Mouse (Mus musculus) neural tube, embryonic 15.5 days (tissue): ENCODE data around the gene Gm10912. TPM values are rescaled to one million over a fixed set of nuclear protein-coding genes. Genes with fewer than 3 reads are reported as not detected.
"Not testable (repeated sequence)": the region's sequence is repeated elsewhere in the genome, so short reads cannot be mapped to it uniquely, and the experiment has no call there.

Source experiments
- ATAC-seq: fragments of 200-750 bp; cut with Nextera tagmentation; 2 replicates; pipeline ENCODE4 v1.8.0; 2017; ENCODE audit warnings: mild to moderate bottlenecking, moderate TSS enrichment, moderate library complexity; ENCODE audit not compliant: low FRiP score
- H3K27ac ChIP-seq: fragments of 300-500 bp; sonication (generic); replicated peaks from 2 replicates; pipeline ENCODE4 v1.5.1; 2015; ENCODE audit warnings: mild to moderate bottlenecking, inconsistent platforms
- H3K27me3 ChIP-seq: fragments of 300-500 bp; sonication (generic); replicated peaks from 2 replicates; pipeline ENCODE4 v1.6.1; 2015; ENCODE audit warnings: inconsistent platforms
- H3K36me3 ChIP-seq: fragments of 300-500 bp; sonication (generic); 2 replicates; pipeline ENCODE4 v1.6.1; 2015; ENCODE audit warnings: inconsistent platforms
- H3K4me1 ChIP-seq: fragments of 300-500 bp; sonication (generic); 2 replicates; pipeline ENCODE4 v1.6.1; 2015; ENCODE audit warnings: inconsistent platforms
- H3K4me2 ChIP-seq: fragments of 300-500 bp; sonication (generic); 2 replicates; pipeline ENCODE4 v1.6.1; 2015; ENCODE audit warnings: inconsistent platforms, mild to moderate bottlenecking, moderate library complexity
- H3K4me3 ChIP-seq: fragments of 300-500 bp; sonication (generic); replicated peaks from 2 replicates; pipeline ENCODE4 v1.5.1; 2015; ENCODE audit warnings: mild to moderate bottlenecking, inconsistent platforms
- H3K9ac ChIP-seq: fragments of 300-500 bp; sonication (generic); replicated peaks from 2 replicates; pipeline ENCODE4 v1.6.1; 2015; ENCODE audit warnings: mild to moderate bottlenecking, inconsistent platforms
- H3K9me3 ChIP-seq: fragments of 300-500 bp; sonication (generic); replicated peaks from 2 replicates; pipeline ENCODE4 v1.6.1; 2016; ENCODE audit warnings: inconsistent platforms
- WGBS: fragments of 180-500 bp; shearing (Covaris S2); methylation state at CpG from one replicate; pipeline ENCODE4 v1.1.7; 2015; ENCODE audit warnings: mixed read lengths; 5-methylcytosine and 5-hydroxymethylcytosine counted together
- polyA plus RNA-seq: library from polyadenylated mRNA; unstranded; fragments of >200 nt; fragmentation: Nextera tagmentation; extraction: Ambion mirVana; gene quantifications from 2 replicates; pipeline ENCODE4 v1.2.1, GENCODE M21; 2015

The Gm10912 gene
- polyA plus RNA-seq, 1 experiment from 2014 or later: not detected

DNA sequence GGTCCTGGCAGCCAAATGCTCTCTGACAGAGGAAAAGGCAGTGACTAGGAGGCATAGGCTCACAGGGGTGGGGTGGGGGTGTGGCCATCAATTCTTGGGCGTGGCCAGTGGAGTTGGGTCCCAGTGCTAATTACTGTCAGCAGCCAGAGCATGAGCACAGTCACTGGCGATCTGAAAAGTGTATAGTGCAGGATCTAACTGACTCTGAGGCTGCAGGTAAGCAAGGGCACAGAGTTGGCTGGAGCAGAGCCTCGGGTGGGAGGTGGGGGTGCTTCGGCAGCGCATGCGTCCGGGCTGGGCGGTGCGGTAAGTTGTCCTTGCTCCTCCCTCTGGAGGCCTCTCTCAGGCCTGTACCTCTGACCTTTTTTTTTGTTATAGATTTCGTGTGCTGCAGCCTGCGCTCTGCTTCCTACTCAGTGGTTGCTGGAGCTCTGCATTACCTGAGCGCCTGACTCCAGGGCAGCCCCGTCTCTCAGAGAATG, 4.1 kb downstream of the Gm10912 start, which contains the start of gene Cd59b:
Gene Cd59b (plus strand): TSS at position 146 of the 482 bp plus-strand sequence.
- Histone ChIP-seq H3K36me3 (no peaks in the 10 kb centered on the region), H3K4me1 (peaks cover 9% of the 10 kb centered on the region), H3K4me2 (peak within 1 kb of the TSS; percentile 62), H3K27me3 (no peaks in the 10 kb centered on the region), H3K27ac (no peak within 1 kb of the TSS), H3K9me3 (no peaks in the 10 kb centered on the region), H3K4me3 (peak within 1 kb of the TSS; percentile 39), H3K9ac (0 out of 2 replicates have a peak within 1 kb of the TSS, but pooled peaks have one; percentile 5)
- 8% methylated on average over 13 of the region's 13 CpGs for WGBS
- peak; percentile 83 for ATAC-seq

- H3K36me3 ChIP-seq, H3K27me3 ChIP-seq, H3K27ac ChIP-seq, H3K4me2 ChIP-seq, H3K9ac ChIP-seq, H3K4me3 ChIP-seq, H3K4me1 ChIP-seq, ATAC-seq, H3K9me3 ChIP-seq: not testable (repeated sequence)
- WGBS: 79% methylated on average over 5 of the region's 5 CpGs
These were observed 12.7 kb downstream of the Gm10912 start for GRCm38 (mm10) chr2:104078285-104078684.

GRCm38 (mm10) chr2:104081436-104082050, 15.9 kb downstream of the Gm10912 start:
- not testable (repeated sequence) for ATAC-seq, H3K9ac ChIP-seq
- WGBS: no CpG with 5 or more reads among the region's 1 CpGs

GRCm38 (mm10) chr2:104082474-104082873, 16.8 kb downstream of the Gm10912 start:
- Histone ChIP-seq H3K4me3 (no peak overlapping the region), H3K27ac (no peak overlapping the region), H3K9me3 (no peaks in the 10 kb centered on the region), H3K4me1 (no peaks in the 10 kb centered on the region), H3K36me3 (no peaks in the 10 kb centered on the region), H3K4me2 (no peak overlapping the region), H3K27me3 (no peaks in the 10 kb centered on the region), H3K9ac (no peak overlapping the region)
- ATAC-seq: no peak

More at GRCm38 (mm10) chr2:104081436-104082050, 15.9 kb downstream of the Gm10912 start:
- H3K4me3 ChIP-seq, H3K4me1 ChIP-seq, H3K36me3 ChIP-seq, H3K9me3 ChIP-seq, H3K27me3 ChIP-seq, H3K4me2 ChIP-seq, H3K27ac ChIP-seq: not testable (repeated sequence)

DNA sequence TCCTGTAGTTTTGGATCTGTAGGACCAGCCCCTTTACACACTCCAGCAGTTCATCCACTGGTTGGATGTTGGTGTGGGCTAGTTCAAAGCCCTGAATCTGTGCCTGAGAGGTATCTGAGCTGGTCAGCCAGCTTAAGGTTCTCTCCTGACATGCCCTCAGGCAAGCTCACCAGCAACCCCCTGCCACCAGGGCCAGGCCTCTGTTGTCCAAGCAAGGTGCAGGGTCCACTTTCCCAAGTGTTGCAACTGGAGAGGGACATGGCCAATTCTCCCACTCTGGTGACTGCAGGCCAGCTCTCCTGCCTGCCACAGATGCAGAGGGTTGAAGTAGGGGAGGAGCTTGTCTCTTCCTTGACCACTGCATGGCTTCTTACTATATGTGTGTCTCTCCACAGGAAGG, 18.4 kb downstream of the Gm10912 start:
- H3K9me3 ChIP-seq, H3K9ac ChIP-seq, H3K4me2 ChIP-seq, H3K4me1 ChIP-seq, ATAC-seq, H3K27ac ChIP-seq, H3K27me3 ChIP-seq, H3K36me3 ChIP-seq, H3K4me3 ChIP-seq: not testable (repeated sequence)

- H3K27ac ChIP-seq, H3K4me2 ChIP-seq, ATAC-seq, H3K27me3 ChIP-seq, H3K4me3 ChIP-seq, H3K4me1 ChIP-seq, H3K9ac ChIP-seq, H3K9me3 ChIP-seq, H3K36me3 ChIP-seq: not testable (repeated sequence)
- 91% methylated on average over 1 of the region's 1 CpGs for WGBS
These were observed 21.9 kb downstream of the Gm10912 start for GRCm38 (mm10) chr2:104087562-104087961.

DNA sequence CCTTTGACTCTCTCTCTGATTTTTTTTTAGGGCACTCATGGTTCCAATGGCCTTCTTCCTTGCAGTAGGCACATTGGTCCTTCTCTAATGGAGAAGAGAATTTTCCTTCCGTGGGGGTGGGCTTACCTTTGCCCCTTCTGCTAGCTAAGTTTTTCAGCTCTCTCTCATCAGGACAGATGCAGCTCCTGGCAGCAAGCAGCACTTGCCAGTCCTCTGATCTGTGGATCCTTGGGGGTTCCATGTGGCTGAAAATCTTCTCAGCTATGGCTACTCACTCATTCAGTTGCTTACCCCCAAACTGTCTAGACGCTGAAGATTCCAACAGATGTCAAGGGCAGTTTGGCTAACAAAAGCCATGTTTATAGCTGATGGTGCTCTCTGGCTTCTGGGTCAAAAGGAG, 27.7 kb downstream of the Gm10912 start:
- Histone ChIP-seq H3K9me3 (no peaks in the 10 kb centered on the region), H3K36me3 (no peaks in the 10 kb centered on the region), H3K4me3 (no peak overlapping the region), H3K4me2 (no peak overlapping the region), H3K27ac (no peak overlapping the region), H3K9ac (no peak overlapping the region), H3K4me1 (peaks cover 10% of the 10 kb centered on the region; the same call in 1 of the 2 replicates), H3K27me3 (no peaks in the 10 kb centered on the region)
- no peak for ATAC-seq
- WGBS: 78% methylated on average over 2 of the region's 2 CpGs

DNA sequence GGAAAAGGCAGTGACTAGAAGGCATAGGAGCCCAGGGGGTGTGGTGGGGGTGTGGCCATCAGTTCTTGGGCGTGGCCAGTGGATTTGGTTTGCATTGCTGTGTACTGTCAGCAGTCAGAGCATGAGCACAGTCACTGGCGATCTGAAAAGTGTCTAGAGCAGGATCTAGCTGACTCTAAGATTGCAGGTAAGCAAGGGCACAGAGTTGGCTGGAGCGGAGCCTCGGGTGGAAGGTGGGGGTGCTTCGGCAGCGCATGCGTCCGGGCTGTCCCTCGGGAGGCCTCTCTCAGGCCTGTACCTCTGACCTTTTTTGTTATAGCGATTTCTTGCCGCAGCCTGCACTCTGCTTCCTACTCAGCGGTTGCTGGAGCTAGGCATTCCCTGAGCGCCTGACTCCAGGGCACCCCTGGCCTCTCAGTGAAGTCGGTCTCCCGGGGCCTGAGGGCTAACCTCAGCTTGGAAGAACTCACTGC, 30.2 kb downstream of the Gm10912 start, which contains the start of gene Cd59a:
Gene Cd59a (plus strand): TSS at position 61 of the 473 bp plus-strand sequence.
- H3K9ac ChIP-seq: peak within 1 kb of the TSS; percentile 30
- peak within 1 kb of the TSS; percentile 56 for H3K4me2 ChIP-seq
- H3K4me1 ChIP-seq: peaks cover 10% of the 10 kb centered on the region; the same call in 1 of the 2 replicates
- peak within 1 kb of the TSS; percentile 43 for H3K4me3 ChIP-seq
- no peaks in the 10 kb centered on the region for H3K27me3 ChIP-seq
- 6% methylated on average over 15 of the region's 15 CpGs for WGBS
- no peaks in the 10 kb centered on the region for H3K9me3 ChIP-seq
- ATAC-seq: peak; percentile 90
- no peaks in the 10 kb centered on the region for H3K36me3 ChIP-seq
- peak within 1 kb of the TSS; percentile 57 for H3K27ac ChIP-seq

DNA sequence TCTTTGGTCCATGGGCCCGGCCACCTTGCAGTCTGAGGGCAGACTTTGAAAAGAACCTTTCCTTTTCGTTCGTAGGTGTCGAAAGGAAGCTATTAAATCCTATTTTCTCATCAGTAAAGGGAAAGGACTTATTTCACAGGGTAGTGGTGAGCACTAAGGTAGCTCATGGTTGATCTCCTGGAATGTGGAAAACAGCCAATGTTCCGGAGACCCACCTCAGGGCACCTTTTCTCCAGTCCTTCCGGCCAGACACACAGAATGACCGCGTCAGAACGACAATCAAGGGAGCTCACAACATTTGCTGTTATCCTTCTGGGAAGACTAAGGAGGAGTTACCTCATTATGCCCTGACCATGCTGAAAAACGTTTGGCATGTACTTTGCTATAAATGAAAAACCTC, 30.6 kb downstream of the Gm10912 start:
- ATAC-seq: 0 out of 2 replicates have a peak, but pooled peaks have one; percentile 12
- no peaks in the 10 kb centered on the region for H3K36me3 ChIP-seq
- peak overlapping the region; percentile 57 for H3K27ac ChIP-seq
- peak overlapping the region; percentile 56 for H3K4me2 ChIP-seq
- H3K4me1 ChIP-seq: peaks cover 10% of the 10 kb centered on the region; the same call in 1 of the 2 replicates
- WGBS: 41% methylated on average over 10 of the region's 10 CpGs
- H3K27me3 ChIP-seq: no peaks in the 10 kb centered on the region
- H3K9ac ChIP-seq: peak overlapping the region; percentile 30
- H3K4me3 ChIP-seq: peak overlapping the region; percentile 43
- H3K9me3 ChIP-seq: no peaks in the 10 kb centered on the region

DNA sequence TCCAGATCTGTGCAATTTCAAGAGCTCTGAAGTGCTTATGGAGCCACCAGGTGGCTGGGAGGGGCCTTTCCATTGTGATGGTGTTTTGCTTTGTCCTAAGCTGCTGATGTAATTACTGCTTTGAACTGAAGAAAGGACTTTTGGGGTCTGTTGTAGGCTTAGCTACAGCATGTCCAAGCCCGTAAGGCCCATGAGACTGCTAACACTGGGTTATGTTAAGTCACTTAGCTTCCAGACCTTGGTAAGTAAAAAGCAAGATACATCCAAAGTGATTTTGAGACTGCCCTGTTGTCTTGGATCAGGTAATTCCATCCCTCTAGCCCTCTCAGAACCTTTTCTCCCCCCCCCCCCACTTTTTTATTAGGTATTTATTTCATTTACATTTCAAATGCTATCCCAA, 31.2 kb downstream of the Gm10912 start:
- not testable (repeated sequence) for H3K36me3 ChIP-seq, ATAC-seq, H3K9me3 ChIP-seq, H3K27ac ChIP-seq, H3K4me1 ChIP-seq, H3K27me3 ChIP-seq, H3K4me2 ChIP-seq, H3K9ac ChIP-seq, H3K4me3 ChIP-seq
- WGBS: 66% methylated on average over 1 of the region's 1 CpGs

GRCm38 (mm10) chr2:104097396-104097795, 31.8 kb downstream of the Gm10912 start:
- not testable (repeated sequence) for H3K9ac ChIP-seq, H3K9me3 ChIP-seq, H3K4me1 ChIP-seq, H3K4me3 ChIP-seq, ATAC-seq, H3K36me3 ChIP-seq, H3K27me3 ChIP-seq, H3K4me2 ChIP-seq, H3K27ac ChIP-seq
- 95% methylated on average over 4 of the region's 4 CpGs for WGBS

DNA sequence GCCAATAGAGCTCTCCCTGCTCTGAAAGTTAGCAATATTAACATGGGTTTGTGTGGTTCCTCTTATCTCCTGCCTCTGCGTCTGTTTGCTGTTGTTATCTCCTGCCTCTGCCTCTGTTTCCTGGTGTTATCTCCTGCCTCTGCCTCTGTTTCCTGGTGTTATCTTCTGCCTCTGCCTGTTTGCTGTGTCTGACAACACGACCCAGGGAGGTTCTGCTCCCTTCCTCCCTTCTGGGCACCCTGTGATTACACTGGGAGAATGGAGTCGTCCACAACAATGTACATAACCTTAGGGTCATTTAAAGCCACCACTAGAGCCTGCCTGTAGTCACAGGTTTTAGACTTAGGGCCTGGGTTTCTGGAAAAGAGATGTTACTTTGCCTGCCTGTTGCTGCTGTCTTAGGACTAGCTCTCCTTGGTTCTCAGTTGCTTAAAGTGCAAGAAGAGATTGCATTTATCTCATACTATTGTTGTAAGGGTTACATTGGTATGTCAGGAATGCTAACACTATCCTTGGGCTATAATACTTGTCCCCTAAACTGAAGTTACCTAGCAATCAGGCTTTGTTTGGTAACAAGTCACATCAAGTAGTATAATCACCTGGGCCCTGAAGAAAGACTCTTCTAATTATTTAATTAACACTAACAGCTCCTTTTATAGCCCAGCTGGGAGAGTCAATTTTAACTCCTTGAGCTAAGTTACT, 33.1 kb downstream of the Gm10912 start:
- H3K36me3 ChIP-seq: no peaks in the 10 kb centered on the region
- ATAC-seq: no peak
- no peaks in the 10 kb centered on the region for H3K27me3 ChIP-seq
- H3K9ac ChIP-seq: no peak overlapping the region
- H3K4me3 ChIP-seq: no peak overlapping the region
- H3K9me3 ChIP-seq: no peaks in the 10 kb centered on the region
- H3K4me2 ChIP-seq: no peak overlapping the region
- WGBS: 35% methylated on average over 3 of the region's 3 CpGs
- H3K4me1 ChIP-seq: peaks cover 10% of the 10 kb centered on the region; the same call in 1 of the 2 replicates
- H3K27ac ChIP-seq: no peak overlapping the region
